Mouse (Mus musculus) G1E (cell line): Measurements from ENCODE around the gene Mob3a. TPM values are rescaled to one million over a fixed set of nuclear protein-coding genes. Genes with fewer than 3 reads are reported as not detected.

Experiments
- ATAC-seq: 2 replicates; pipeline ENCODE4 v1.8.0; 2016; ENCODE audit warnings: mild to moderate bottlenecking; ENCODE audit not compliant: insufficient number of reproducible peaks, poor library complexity, low FRiP score, severe bottlenecking; ENCODE audit errors: extremely low read depth
- DNase-seq: peaks from one replicate; pipeline ENCODE4 v3.0.0; 2012; ENCODE audit warnings: low spot score
- H3K27me3 ChIP-seq: 2 replicates; pipeline ENCODE4 v1.6.1; 2012; ENCODE audit warnings: mild to moderate bottlenecking, low read length, inconsistent platforms; ENCODE audit not compliant: insufficient read depth
- H3K36me3 ChIP-seq: replicated peaks from 2 replicates; pipeline ENCODE3; 2012; ENCODE audit warnings: mild to moderate bottlenecking, inconsistent platforms
- H3K4me1 ChIP-seq: 2 replicates; pipeline ENCODE4 v1.6.1; 2012; ENCODE audit warnings: low read depth, low read length, inconsistent platforms, mixed read lengths; ENCODE audit not compliant: insufficient read depth
- H3K4me3 ChIP-seq: 2 replicates; pipeline ENCODE4 v1.5.1; 2012; ENCODE audit warnings: low read depth, mild to moderate bottlenecking, inconsistent platforms, low read length, moderate library complexity, mixed read lengths
- H3K9me3 ChIP-seq: replicated peaks from 2 replicates; pipeline ENCODE4 v1.6.1; 2012; ENCODE audit warnings: inconsistent platforms
- CTCF ChIP-seq: IDR thresholded peaks from 2 replicates; pipeline ENCODE4 v1.5.1; 2012; ENCODE audit warnings: low read depth, low read length, inconsistent platforms, mixed read lengths
- GATA1 ChIP-seq: IDR thresholded peaks from 2 replicates; pipeline ENCODE4 v1.6.1; 2012; ENCODE audit warnings: borderline replicate concordance, low read length, inconsistent platforms, mixed read lengths
- GATA2 ChIP-seq: IDR thresholded peaks from 2 replicates; pipeline ENCODE4 v1.6.1; 2012; ENCODE audit warnings: low read depth, low read length, inconsistent platforms, borderline replicate concordance
- POLR2AphosphoS5 ChIP-seq: IDR thresholded peaks from 2 replicates; pipeline ENCODE4 v1.6.1; 2012; ENCODE audit warnings: low read depth, low read length, inconsistent platforms; ENCODE audit not compliant: insufficient replicate concordance
- TAL1 ChIP-seq: conservative IDR thresholded peaks from 2 replicates; pipeline ENCODE4 v1.6.1; 2012; ENCODE audit warnings: low read depth, low read length, inconsistent platforms, mixed read lengths
- polyA plus RNA-seq: library from polyadenylated mRNA; stranded (reverse); fragments of >175 nt; gene quantifications from 2 replicates; pipeline ENCODE4 v1.2.3, GENCODE M21; 2012
- total RNA-seq, 2 experiments: library from RNA; stranded (forward) in 1 of 2; stranded (reverse) in 1 of 2; fragments of 200-1000 nt in 1 of 2; fragments of >200 nt in 1 of 2; fragmentation: Nextera tagmentation in 1 of 2; gene quantifications; 2 replicates each; pipeline ENCODE4 v1.2.3; 2014 to 2017

The Mob3a gene
- total RNA-seq (2014; fragmentation: Nextera tagmentation) (44.4 and 52.8 TPM in 2 replicates), total RNA-seq (2017) (53.8 and 61.8 TPM in 2 replicates), polyA plus RNA-seq (45.8 and 54.2 TPM in 2 replicates)

GRCm38 (mm10) chr10:80701721-80702535 lies at the start of gene Mob3a, which contains the start of gene Izumo4:
Gene Mob3a (minus strand): TSS chr10:80701977.
Gene Izumo4 (plus strand): TSS chr10:80702184.
- no peaks in the 10 kb centered on the region for H3K27me3 ChIP-seq
- H3K4me3 ChIP-seq = peak within 1 kb of the TSS; percentile 75
- ATAC-seq (peak; percentile 75), DNase-seq (peak; percentile 95)
- H3K4me1 ChIP-seq = peaks cover 77% of the 10 kb centered on the region
- peaks cover 59% of the 10 kb centered on the region for H3K36me3 ChIP-seq
- TF ChIP-seq GATA1 = no peak
- no peak for TF ChIP-seq POLR2AphosphoS5
- no peak for TF ChIP-seq GATA2
- no peak for TF ChIP-seq CTCF
- TF ChIP-seq TAL1 = no peak
- no peaks in the 10 kb centered on the region for H3K9me3 ChIP-seq

- Histone ChIP-seq H3K9me3 (no peaks in the 10 kb centered on the region), H3K36me3 (peaks cover 2% of the 10 kb centered on the region), H3K4me3 (peak overlapping the region; percentile 64; the same call in 1 of the 2 replicates), H3K4me1 (peaks cover 41% of the 10 kb centered on the region), H3K27me3 (peaks cover 6% of the 10 kb centered on the region)
- DNase-seq = no peak
- TF ChIP-seq GATA1 (no peak), TAL1 (no peak), GATA2 (no peak), CTCF (no peak), POLR2AphosphoS5 (no peak)
- no peak for ATAC-seq
These were observed 49.5 kb upstream of the Mob3a start for GRCm38 (mm10) chr10:80751188-80751832.

- H3K9me3 ChIP-seq = no peaks in the 10 kb centered on the region
- ATAC-seq (no peak), DNase-seq (no peak)
- H3K4me3 ChIP-seq = no peak overlapping the region
- no peaks in the 10 kb centered on the region for H3K36me3 ChIP-seq
- no peak for TF ChIP-seq POLR2AphosphoS5
- TF ChIP-seq TAL1 = no peak
- no peak for TF ChIP-seq GATA1
- no peak for TF ChIP-seq GATA2
- no peak for TF ChIP-seq CTCF
- H3K27me3 ChIP-seq = peaks cover 8% of the 10 kb centered on the region
- peaks cover 38% of the 10 kb centered on the region for H3K4me1 ChIP-seq
These were observed 46.8 kb upstream of the Mob3a start for GRCm38 (mm10) chr10:80748609-80749008.

- Histone ChIP-seq H3K27me3 (peaks cover 8% of the 10 kb centered on the region), H3K4me3 (no peak overlapping the region), H3K4me1 (peaks cover 37% of the 10 kb centered on the region), H3K9me3 (no peaks in the 10 kb centered on the region), H3K36me3 (no peaks in the 10 kb centered on the region)
- DNase-seq (peak; percentile 41), ATAC-seq (no peak)
- peak; percentile 93 for TF ChIP-seq CTCF
- no peak for TF ChIP-seq GATA2
- no peak for TF ChIP-seq GATA1
These were observed 45.6 kb upstream of the Mob3a start for GRCm38 (mm10) chr10:80747410-80747809.

- Histone ChIP-seq H3K9me3 (no peaks in the 10 kb centered on the region), H3K36me3 (peaks cover 17% of the 10 kb centered on the region), H3K4me3 (no peak overlapping the region; the same call in 1 of the 2 replicates), H3K27me3 (peaks cover 6% of the 10 kb centered on the region; the same call in 1 of the 2 replicates), H3K4me1 (peaks cover 36% of the 10 kb centered on the region)
- DNase-seq (no peak), ATAC-seq (no peak)
- TF ChIP-seq POLR2AphosphoS5 = no peak
These were observed 42.5 kb upstream of the Mob3a start for GRCm38 (mm10) chr10:80744262-80744661.

- H3K4me1 ChIP-seq = peaks cover 47% of the 10 kb centered on the region
- H3K27me3 ChIP-seq = peaks cover 6% of the 10 kb centered on the region; the same call in 1 of the 2 replicates
- peaks cover 30% of the 10 kb centered on the region for H3K36me3 ChIP-seq
- H3K4me3 ChIP-seq = peak within 1 kb of the TSS; percentile 87
- H3K9me3 ChIP-seq = no peaks in the 10 kb centered on the region
- TF ChIP-seq POLR2AphosphoS5 (no peak), CTCF (no peak), TAL1 (no peak), GATA2 (no peak), GATA1 (no peak)
- DNase-seq (peak; percentile 99), ATAC-seq (peak; percentile 100)
These were observed 40.6 kb upstream of the Mob3a start, which contains the start of gene Ap3d1 for GRCm38 (mm10) chr10:80742180-80742978. Gene Ap3d1 (minus strand): TSS chr10:80742264.
